Mouse (Mus musculus): Measurements from ENCODE around the gene Eya3. TPM values are rescaled to one million over a fixed set of nuclear protein-coding genes. Genes with fewer than 3 reads are reported as not detected.

Eya3 gene
- total and polyA plus RNA-seq, 3 experiments, result 24.4 to 50.0 (median 31.0) TPM

DNA sequence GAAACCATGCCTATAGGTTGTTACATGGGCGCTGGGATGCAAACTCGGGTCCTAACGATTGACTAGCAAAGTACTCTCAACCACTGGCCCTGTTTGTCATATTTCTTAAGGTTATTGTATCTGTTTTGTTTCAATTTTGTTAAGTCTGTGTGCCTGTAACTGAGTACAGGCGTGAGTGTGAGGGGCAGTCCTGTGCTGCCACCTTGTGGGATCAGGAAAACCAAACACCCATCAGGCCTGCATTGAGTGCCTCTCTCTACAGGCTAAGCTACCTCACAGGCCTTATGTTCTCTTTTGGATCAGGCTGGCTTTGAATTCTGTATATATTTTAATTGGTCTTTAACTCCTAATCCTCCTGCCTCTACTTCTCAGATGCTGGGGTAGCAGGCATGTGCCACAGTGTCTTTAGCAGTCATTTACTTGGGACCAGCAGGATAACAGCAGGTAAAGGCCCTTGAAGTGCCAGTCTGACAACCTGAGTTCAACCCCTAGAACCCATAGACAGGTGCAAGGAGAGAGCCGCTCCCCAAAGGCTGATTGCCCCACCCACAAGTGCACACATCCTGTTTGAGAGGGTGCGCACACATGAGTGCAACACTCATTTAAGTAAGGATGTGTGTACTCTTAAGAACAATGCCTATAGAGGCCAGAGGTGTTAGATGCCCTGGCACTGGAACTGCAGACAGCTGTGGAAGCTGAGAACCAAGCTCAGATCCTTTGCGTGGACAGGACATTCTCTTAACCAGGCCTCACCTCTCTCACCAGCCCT is 38.2 kb downstream of the Eya3 start:
- dilution Hi-C loops (cut with MboI; ENCODE audit: extremely low pct_ligation_motif_present, extremely low pct_unique_long_range_greater_than_20kb, low sequenced_read_pairs), result no loop called here
- no peaks in the 10 kb centered on the region for H3K9me3 ChIP-seq (replicated peaks; ENCODE audit: low read length)
- DNase-seq (ENCODE audit: extremely low read depth), result peak; percentile 51
- in situ Hi-C loops (cut with MboI; ENCODE audit: low pct_ligation_motif_present, low pct_unique_long_range_greater_than_20kb, low sequenced_read_pairs), result no loop called here
- no peaks in the 10 kb centered on the region for H3K79me2 ChIP-seq (replicated peaks; ENCODE audit: control insufficient read depth, extremely low read depth, insufficient read depth, poor library complexity, severe bottlenecking)
- no peak for TF ChIP-seq MAX (IDR thresholded peaks at IDR 0.05; ENCODE audit: low read length)
- no peak for TF ChIP-seq ZC3H11A (IDR thresholded peaks at IDR 0.05; ENCODE audit: low read depth, low read length)
- TF ChIP-seq CHD1 (IDR thresholded peaks at IDR 0.05; ENCODE audit: low read depth, low read length), result no peak
- TF ChIP-seq GABPA (IDR thresholded peaks at IDR 0.05; ENCODE audit: insufficient replicate concordance, low read depth, low read length), result no peak
- TF ChIP-seq TBP (conservative IDR thresholded peaks at IDR 0.05; ENCODE audit: low read depth, low read length), result no peak
- TF ChIP-seq MAZ (IDR thresholded peaks at IDR 0.05; ENCODE audit: low read depth, low read length), result no peak
- peak; percentile 22 to 80; a peak in 3 of 4 replicates for TF ChIP-seq CTCF (conservative IDR thresholded peaks at IDR 0.05 in 1 of 2, IDR thresholded peaks at IDR 0.05 in 1 of 2; ENCODE audit: low read depth in 2 of 2, low read length in 2 of 2)
- no peak for TF ChIP-seq PAX5 (IDR thresholded peaks at IDR 0.05; ENCODE audit: low read length)
- TF ChIP-seq ELF1 (IDR thresholded peaks at IDR 0.05; ENCODE audit: low read depth, low read length), result no peak
- TF ChIP-seq SMC3 (IDR thresholded peaks at IDR 0.05; ENCODE audit: low read depth, low read length), result peak; percentile 66
- no peak for TF ChIP-seq TCF12 (IDR thresholded peaks at IDR 0.05; ENCODE audit: low read depth, low read length)
- no peak for TF ChIP-seq ZMIZ1 (IDR thresholded peaks at IDR 0.05; ENCODE audit: low read depth, low read length)
- TF ChIP-seq JUN (IDR thresholded peaks at IDR 0.05; ENCODE audit: insufficient read depth, low read depth, low read length), result no peak
- peak; percentile 81 for TF ChIP-seq RAD21 (IDR thresholded peaks at IDR 0.05; ENCODE audit: low read depth, low read length)
- no peak overlapping the region for H3K9ac ChIP-seq (ENCODE audit: insufficient read depth, low read depth)
- no peak overlapping the region for H3K4me3 ChIP-seq (replicated peaks in 1 of 3; ENCODE audit: low read depth in 2 of 3, low read length in 2 of 3, poor library complexity in 1 of 3)
- H3K27me3 ChIP-seq (replicated peaks), result no peaks in the 10 kb centered on the region
- H3K4me1 ChIP-seq (ENCODE audit: control insufficient read depth in 1 of 2, insufficient read depth in 2 of 2), result peaks cover 7 to 22% of the 10 kb centered on the region in 2 experiments; a peak in 3 of 4 replicates
- no peak overlapping the region for H3K4me2 ChIP-seq (ENCODE audit: insufficient read depth, low read depth, poor library complexity, severe bottlenecking)
- H3K27ac ChIP-seq (ENCODE audit: insufficient read depth, low read depth), result no peak overlapping the region
- H3K36me3 ChIP-seq (replicated peaks in 1 of 2; ENCODE audit: control insufficient read depth in 1 of 2, insufficient read depth in 1 of 2, low read length in 1 of 2), result peaks cover 27 to 80% of the 10 kb centered on the region in 2 experiments

- TF ChIP-seq CHD1 (IDR thresholded peaks at IDR 0.05; ENCODE audit: low read depth, low read length) (no peak), JUN (IDR thresholded peaks at IDR 0.05; ENCODE audit: insufficient read depth, low read depth, low read length) (0 out of 2 replicates have a peak, but pooled peaks have one; percentile 30), EP300 (IDR thresholded peaks at IDR 0.05; ENCODE audit: low read length) (peak; percentile 65), IRF4 (IDR thresholded peaks at IDR 0.05; ENCODE audit: low read depth, low read length) (peak; percentile 55; the same call in 1 of the 2 replicates), USF2 (conservative IDR thresholded peaks at IDR 0.05; ENCODE audit: low read depth, low read length) (no peak)
Measured at GRCm38 (mm10) chr4:132689634-132690033, 50.8 kb downstream of the Eya3 start.

More at GRCm38 (mm10) chr4:132689634-132690033, 50.8 kb downstream of the Eya3 start:
- Histone ChIP-seq H3K9me3 (replicated peaks; ENCODE audit: low read length) (no peaks in the 10 kb centered on the region), H3K9ac (ENCODE audit: insufficient read depth, low read depth) (no peak overlapping the region), H3K4me2 (ENCODE audit: insufficient read depth, low read depth, poor library complexity, severe bottlenecking) (no peak overlapping the region), H3K27ac (ENCODE audit: insufficient read depth, low read depth) (no peak overlapping the region), H3K4me3 (replicated peaks in 1 of 3; ENCODE audit: low read depth in 2 of 3, low read length in 2 of 3, poor library complexity in 1 of 3) (no peak overlapping the region), H3K79me2 (replicated peaks; ENCODE audit: control insufficient read depth, extremely low read depth, insufficient read depth, poor library complexity, severe bottlenecking) (no peaks in the 10 kb centered on the region), H3K4me1 (ENCODE audit: control insufficient read depth in 1 of 2, insufficient read depth in 2 of 2) (peaks cover 0 to 6% of the 10 kb centered on the region in 2 experiments; a peak in 2 of 4 replicates), H3K36me3 (replicated peaks in 1 of 2; ENCODE audit: control insufficient read depth in 1 of 2, insufficient read depth in 1 of 2, low read length in 1 of 2) (peaks cover 26 to 65% of the 10 kb centered on the region in 2 experiments), H3K27me3 (replicated peaks) (no peaks in the 10 kb centered on the region)
- dilution Hi-C loops (cut with MboI; ENCODE audit: extremely low pct_ligation_motif_present, extremely low pct_unique_long_range_greater_than_20kb, low sequenced_read_pairs), result no loop called here
- DNase-seq (ENCODE audit: extremely low read depth), result no peak
- in situ Hi-C loops (cut with MboI; ENCODE audit: low pct_ligation_motif_present, low pct_unique_long_range_greater_than_20kb, low sequenced_read_pairs), result no loop called here
